Mouse (Mus musculus) neutrophil, adult 5-6 weeks (primary cell): ENCODE measurements around the gene Dab2ip. TPM values are rescaled to one million over a fixed set of nuclear protein-coding genes. Genes with fewer than 3 reads are reported as not detected.

Experiments
- ATAC-seq: fragments of 151-379, 151-347 bp; 2 replicates; pipeline ENCODE4 v1.8.0; 2017; ENCODE audit warnings: mild to moderate bottlenecking, moderate TSS enrichment; ENCODE audit not compliant: insufficient number of reproducible peaks, poor library complexity, low FRiP score, severe bottlenecking; ENCODE audit errors: extremely low read depth
- total RNA-seq: library from RNA; stranded (forward); fragments of 200-1000 nt; gene quantifications from 2 replicates; pipeline ENCODE4 v1.2.3, GENCODE M21; 2017

Dab2ip gene
- total RNA-seq, 1 experiment from 2014 or later = 6.1 TPM

- ATAC-seq = no peak
These were observed 162.0 kb downstream of the Dab2ip start for GRCm38 (mm10) chr2:35720104-35720503.

- ATAC-seq = no peak
These were observed 162.5 kb downstream of the Dab2ip start for GRCm38 (mm10) chr2:35720550-35720949.

GRCm38 (mm10) chr2:35720956-35721355 is 162.9 kb downstream of the Dab2ip start:
- no peak for ATAC-seq

DNA sequence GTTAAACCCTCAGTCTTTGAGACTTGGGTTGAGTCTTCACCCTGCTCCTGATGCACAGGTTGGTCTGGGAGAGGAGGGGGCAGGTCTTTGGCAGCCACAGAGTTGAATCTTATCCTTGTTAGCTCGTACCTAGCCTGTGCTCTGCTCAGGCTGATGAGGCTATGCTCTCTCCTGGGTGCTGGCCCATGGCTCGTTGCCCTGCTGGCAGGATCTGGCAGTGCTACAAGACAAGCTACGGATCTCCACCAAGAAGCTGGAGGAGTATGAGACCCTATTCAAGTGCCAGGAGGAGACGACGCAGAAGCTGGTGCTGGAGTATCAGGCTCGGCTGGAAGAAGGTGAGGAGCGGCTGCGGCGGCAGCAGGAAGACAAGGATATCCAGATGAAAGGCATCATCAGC is 164.8 kb downstream of the Dab2ip start:
- no peak for ATAC-seq

- no peak for ATAC-seq
These were observed 165.2 kb downstream of the Dab2ip start for GRCm38 (mm10) chr2:35723267-35723666.

GRCm38 (mm10) chr2:35723691-35724090 is 165.6 kb downstream of the Dab2ip start:
- no peak for ATAC-seq

GRCm38 (mm10) chr2:35728633-35729032 is 170.6 kb downstream of the Dab2ip start:
- no peak for ATAC-seq

GRCm38 (mm10) chr2:35729077-35730065 is 171.3 kb downstream of the Dab2ip start:
- 0 out of 2 replicates have a peak, but pooled peaks have one; percentile 23 for ATAC-seq

- ATAC-seq = peak; percentile 74
These were observed 173.8 kb downstream of the Dab2ip start for GRCm38 (mm10) chr2:35731671-35732449.

- no peak for ATAC-seq
These were observed 176.9 kb downstream of the Dab2ip start for GRCm38 (mm10) chr2:35735001-35735400.

DNA sequence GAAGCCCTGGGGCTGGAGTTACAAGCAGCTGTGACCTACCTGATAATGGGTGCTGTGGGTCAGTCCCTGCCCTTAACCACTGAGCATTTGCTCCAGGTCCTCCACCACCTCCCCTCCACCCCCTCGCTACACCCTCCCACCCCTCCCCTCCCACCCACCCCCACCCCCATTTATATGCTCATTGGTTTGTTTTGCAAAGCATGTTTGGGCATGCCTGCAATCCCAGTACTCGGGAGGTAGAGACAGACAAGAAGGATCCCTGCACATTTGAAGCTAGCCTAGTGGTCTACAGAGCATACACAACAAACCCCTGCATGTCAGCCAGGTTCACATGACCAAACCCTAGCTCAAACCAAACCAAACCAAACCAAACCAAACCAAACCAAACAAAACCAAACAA is 178.0 kb downstream of the Dab2ip start:
- ATAC-seq = no peak

DNA sequence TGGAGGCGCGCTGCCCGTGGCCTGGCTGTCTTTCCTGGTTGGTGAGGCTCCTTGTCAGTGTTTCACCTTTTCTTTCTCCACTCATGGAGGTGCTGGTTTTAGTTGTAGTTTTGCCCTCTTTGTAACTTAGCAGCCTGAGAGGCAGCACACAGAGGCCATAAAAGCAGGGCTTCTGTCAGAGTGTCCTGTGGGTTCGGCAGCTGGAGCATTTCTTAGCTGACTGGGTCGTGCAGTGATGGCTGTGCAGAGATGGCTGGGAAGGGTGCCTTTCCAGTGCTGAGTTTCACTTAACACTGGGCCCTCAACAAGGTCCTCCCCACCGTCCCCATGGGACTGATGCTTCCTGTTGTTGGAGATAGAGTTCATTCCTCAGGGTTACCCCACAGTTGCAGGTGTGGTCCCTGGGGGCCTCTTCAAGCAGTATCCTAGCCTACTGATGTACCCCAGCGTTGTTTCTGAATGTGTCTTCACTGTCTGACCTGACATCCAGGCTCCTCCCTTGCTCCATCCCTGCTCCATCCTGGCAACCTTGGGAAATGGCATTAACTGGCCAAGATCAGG is 179.5 kb downstream of the Dab2ip start:
- ATAC-seq = peak; percentile 45; the same call in 1 of the 2 replicates

- ATAC-seq = no peak
These were observed 181.7 kb downstream of the Dab2ip start for GRCm38 (mm10) chr2:35739669-35740254.

DNA sequence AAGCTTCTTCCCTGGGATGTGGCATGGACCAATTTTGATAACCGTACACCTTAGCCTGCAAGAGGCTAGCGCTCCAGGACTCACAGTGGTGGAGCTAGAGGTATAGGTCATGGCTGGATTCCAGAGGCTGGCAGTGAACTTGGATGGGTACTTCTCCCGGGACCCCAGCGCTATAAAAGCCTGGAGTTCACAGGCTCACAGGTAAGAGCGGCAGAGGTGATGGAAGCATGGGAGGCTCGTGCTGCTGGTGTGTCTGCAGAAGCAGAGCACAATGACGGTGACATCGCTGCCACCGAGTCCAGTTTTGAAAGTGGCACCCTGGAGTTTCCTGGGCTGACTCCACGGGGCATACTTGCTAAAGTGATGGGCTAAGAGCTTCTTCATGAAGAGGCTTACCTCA is 187.8 kb downstream of the Dab2ip start:
- ATAC-seq = no peak

GRCm38 (mm10) chr2:35746638-35747037 is 188.6 kb downstream of the Dab2ip start:
- ATAC-seq = no peak

- ATAC-seq = no peak
These were observed 189.4 kb downstream of the Dab2ip start for GRCm38 (mm10) chr2:35747371-35748035.

- no peak for ATAC-seq
These were observed 192.6 kb downstream of the Dab2ip start for GRCm38 (mm10) chr2:35750533-35751141.

- no peak for ATAC-seq
These were observed 193.9 kb downstream of the Dab2ip start for GRCm38 (mm10) chr2:35751781-35752505.
